Mouse (Mus musculus): ENCODE measurements around the gene Spaca4. TPM values are rescaled to one million over a fixed set of nuclear protein-coding genes. Genes with fewer than 3 reads are reported as not detected.

Spaca4 gene
- polyA plus RNA-seq, 1 experiment from 2014 or later: 0.86 TPM

- Histone ChIP-seq H3K27ac (ENCODE audit: low read length) (peak overlapping the region; percentile 39; the same call in 1 of the 2 replicates), H3K4me2 (ENCODE audit: low read depth, low read length) (peak overlapping the region; percentile 39)
These were observed 14.1 kb downstream of the Spaca4 start for GRCm38 (mm10) chr7:45711316-45712021.

GRCm38 (mm10) chr7:45710477-45711191 is 15.0 kb downstream of the Spaca4 start:
- peak overlapping the region; percentile 55; the same call in 1 of the 2 replicates for H3K27ac ChIP-seq (ENCODE audit: low read length)
- no peak for ATAC-seq
- H3K9ac ChIP-seq (ENCODE audit: low read depth, low read length): 0 out of 2 replicates have a peak overlapping the region, but pooled peaks have one; percentile 27
- peaks cover 58% of the 10 kb centered on the region for H3K4me1 ChIP-seq (ENCODE audit: control insufficient read depth, insufficient read depth, low read length)
- no peak overlapping the region for H3K4me3 ChIP-seq (ENCODE audit: low read length)
- 94% methylated on average over 20 of the region's 20 CpGs for WGBS
- H3K4me2 ChIP-seq (ENCODE audit: low read depth, low read length): no peak overlapping the region
- H3K36me3 ChIP-seq (ENCODE audit: control insufficient read depth, insufficient read depth, low read length): peaks cover 22% of the 10 kb centered on the region
- no peaks in the 10 kb centered on the region for H3K27me3 ChIP-seq (replicated peaks; ENCODE audit: control insufficient read depth, insufficient read depth, low read length)
- H3K9me3 ChIP-seq (ENCODE audit: control insufficient read depth, low read length): no peaks in the 10 kb centered on the region

More at GRCm38 (mm10) chr7:45711316-45712021, 14.1 kb downstream of the Spaca4 start:
- Histone ChIP-seq H3K36me3 (ENCODE audit: control insufficient read depth, insufficient read depth, low read length) (peaks cover 22% of the 10 kb centered on the region), H3K9ac (ENCODE audit: low read depth, low read length) (peak overlapping the region; percentile 27; the same call in 1 of the 2 replicates), H3K4me3 (ENCODE audit: low read length) (peak overlapping the region; percentile 24), H3K4me1 (ENCODE audit: control insufficient read depth, insufficient read depth, low read length) (peaks cover 58% of the 10 kb centered on the region), H3K9me3 (ENCODE audit: control insufficient read depth, low read length) (no peaks in the 10 kb centered on the region), H3K27me3 (replicated peaks; ENCODE audit: control insufficient read depth, insufficient read depth, low read length) (no peaks in the 10 kb centered on the region)
- 91% methylated on average over 24 of the region's 24 CpGs for WGBS
- ATAC-seq: no peak

GRCm38 (mm10) chr7:45709677-45710355 is 15.8 kb downstream of the Spaca4 start:
- ATAC-seq: no peak
- Histone ChIP-seq H3K4me2 (ENCODE audit: low read depth, low read length) (no peak overlapping the region; the same call in 1 of the 2 replicates), H3K9me3 (ENCODE audit: control insufficient read depth, low read length) (no peaks in the 10 kb centered on the region), H3K9ac (ENCODE audit: low read depth, low read length) (no peak overlapping the region), H3K27me3 (replicated peaks; ENCODE audit: control insufficient read depth, insufficient read depth, low read length) (no peaks in the 10 kb centered on the region), H3K27ac (ENCODE audit: low read length) (peak overlapping the region; percentile 55), H3K4me3 (ENCODE audit: low read length) (no peak overlapping the region), H3K4me1 (ENCODE audit: control insufficient read depth, insufficient read depth, low read length) (peaks cover 57% of the 10 kb centered on the region), H3K36me3 (ENCODE audit: control insufficient read depth, insufficient read depth, low read length) (peaks cover 22% of the 10 kb centered on the region)
- WGBS: 62% methylated on average over 14 of the region's 14 CpGs

GRCm38 (mm10) chr7:45709036-45709435 is 16.6 kb downstream of the Spaca4 start:
- H3K9me3 ChIP-seq (ENCODE audit: control insufficient read depth, low read length): no peaks in the 10 kb centered on the region
- WGBS: 40% methylated on average over 6 of the region's 6 CpGs
- H3K27me3 ChIP-seq (replicated peaks; ENCODE audit: control insufficient read depth, insufficient read depth, low read length): no peaks in the 10 kb centered on the region
- no peak overlapping the region; the same call in 1 of the 2 replicates for H3K4me2 ChIP-seq (ENCODE audit: low read depth, low read length)
- peaks cover 52% of the 10 kb centered on the region for H3K4me1 ChIP-seq (ENCODE audit: control insufficient read depth, insufficient read depth, low read length)
- H3K4me3 ChIP-seq (ENCODE audit: low read length): no peak overlapping the region
- H3K27ac ChIP-seq (ENCODE audit: low read length): peak overlapping the region; percentile 85
- H3K9ac ChIP-seq (ENCODE audit: low read depth, low read length): peak overlapping the region; percentile 41; the same call in 1 of the 2 replicates
- no peak for ATAC-seq
- peaks cover 22% of the 10 kb centered on the region for H3K36me3 ChIP-seq (ENCODE audit: control insufficient read depth, insufficient read depth, low read length)

DNA sequence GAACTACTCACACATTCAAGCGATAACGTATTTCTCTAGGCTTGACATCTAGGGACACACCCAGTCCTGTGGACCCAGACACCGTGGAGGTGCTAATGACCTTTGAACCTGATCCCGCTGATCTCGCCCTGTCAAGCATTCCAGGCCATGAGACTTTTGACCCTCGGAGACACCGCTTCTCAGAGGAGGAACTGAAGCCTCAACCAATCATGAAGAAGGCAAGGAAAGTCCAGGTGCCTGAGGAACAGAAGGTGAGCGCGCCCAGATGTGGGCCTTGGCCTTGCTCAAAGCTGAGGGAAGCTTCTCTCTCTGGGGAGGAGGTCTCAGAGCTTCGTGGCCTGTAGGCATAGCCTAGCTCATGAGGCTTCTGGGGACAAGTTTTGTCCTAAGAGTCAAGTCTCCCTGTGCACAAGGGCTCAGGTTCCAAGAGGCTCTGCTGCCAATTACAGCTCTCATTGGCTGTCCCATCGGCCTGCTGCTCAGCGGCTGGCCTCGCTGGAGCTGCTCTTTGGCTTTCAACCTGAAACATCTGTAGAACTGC is 17.3 kb downstream of the Spaca4 start:
- Histone ChIP-seq H3K4me3 (ENCODE audit: low read length) (peak overlapping the region; percentile 70; the same call in 1 of the 2 replicates), H3K4me2 (ENCODE audit: low read depth, low read length) (peak overlapping the region; percentile 99), H3K9me3 (ENCODE audit: control insufficient read depth, low read length) (no peaks in the 10 kb centered on the region), H3K27ac (ENCODE audit: low read length) (peak overlapping the region; percentile 85), H3K9ac (ENCODE audit: low read depth, low read length) (peak overlapping the region; percentile 41), H3K27me3 (replicated peaks; ENCODE audit: control insufficient read depth, insufficient read depth, low read length) (no peaks in the 10 kb centered on the region), H3K36me3 (ENCODE audit: control insufficient read depth, insufficient read depth, low read length) (peaks cover 19% of the 10 kb centered on the region), H3K4me1 (ENCODE audit: control insufficient read depth, insufficient read depth, low read length) (peaks cover 57% of the 10 kb centered on the region)
- ATAC-seq: peak; percentile 22
- 33% methylated on average over 13 of the region's 13 CpGs for WGBS

DNA sequence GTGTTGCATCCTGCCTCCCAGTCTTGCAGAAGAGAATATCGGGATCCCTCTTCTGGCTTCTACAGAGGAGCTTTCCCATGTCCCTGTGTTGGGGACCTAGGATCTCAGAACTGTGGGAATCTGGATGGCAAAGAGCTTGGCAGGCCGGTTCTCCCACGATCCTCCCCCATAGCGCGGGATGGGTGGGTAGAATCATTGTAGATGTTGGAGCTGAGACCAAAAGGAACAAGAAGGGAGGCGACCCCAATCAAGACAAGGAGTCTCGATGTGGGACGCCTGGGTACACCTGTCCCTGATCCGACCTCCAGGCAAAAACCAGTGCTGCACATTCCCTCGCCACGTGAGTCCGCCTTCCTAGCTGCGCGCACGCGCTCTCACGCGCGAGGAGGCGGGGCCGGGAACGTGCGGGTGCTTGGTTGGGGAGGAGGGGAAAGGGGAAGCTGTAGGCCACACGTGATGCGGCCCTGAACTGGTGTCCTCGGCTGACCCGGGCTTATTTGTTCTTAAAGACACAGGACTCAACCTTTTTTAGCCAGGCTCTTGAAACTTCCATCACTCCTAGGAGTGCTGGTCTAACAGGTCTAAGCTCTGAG is 18.1 kb downstream of the Spaca4 start:
- H3K9me3 ChIP-seq (ENCODE audit: control insufficient read depth, low read length): no peaks in the 10 kb centered on the region
- peak overlapping the region; percentile 70 for H3K4me3 ChIP-seq (ENCODE audit: low read length)
- peak overlapping the region; percentile 99 for H3K4me2 ChIP-seq (ENCODE audit: low read depth, low read length)
- peaks cover 15% of the 10 kb centered on the region for H3K36me3 ChIP-seq (ENCODE audit: control insufficient read depth, insufficient read depth, low read length)
- no peaks in the 10 kb centered on the region for H3K27me3 ChIP-seq (replicated peaks; ENCODE audit: control insufficient read depth, insufficient read depth, low read length)
- peak; percentile 5; the same call in 1 of the 2 replicates for ATAC-seq
- H3K9ac ChIP-seq (ENCODE audit: low read depth, low read length): peak overlapping the region; percentile 41; the same call in 1 of the 2 replicates
- WGBS: 1% methylated on average over 27 of the region's 27 CpGs
- peak overlapping the region; percentile 85 for H3K27ac ChIP-seq (ENCODE audit: low read length)
- peaks cover 53% of the 10 kb centered on the region for H3K4me1 ChIP-seq (ENCODE audit: control insufficient read depth, insufficient read depth, low read length)

DNA sequence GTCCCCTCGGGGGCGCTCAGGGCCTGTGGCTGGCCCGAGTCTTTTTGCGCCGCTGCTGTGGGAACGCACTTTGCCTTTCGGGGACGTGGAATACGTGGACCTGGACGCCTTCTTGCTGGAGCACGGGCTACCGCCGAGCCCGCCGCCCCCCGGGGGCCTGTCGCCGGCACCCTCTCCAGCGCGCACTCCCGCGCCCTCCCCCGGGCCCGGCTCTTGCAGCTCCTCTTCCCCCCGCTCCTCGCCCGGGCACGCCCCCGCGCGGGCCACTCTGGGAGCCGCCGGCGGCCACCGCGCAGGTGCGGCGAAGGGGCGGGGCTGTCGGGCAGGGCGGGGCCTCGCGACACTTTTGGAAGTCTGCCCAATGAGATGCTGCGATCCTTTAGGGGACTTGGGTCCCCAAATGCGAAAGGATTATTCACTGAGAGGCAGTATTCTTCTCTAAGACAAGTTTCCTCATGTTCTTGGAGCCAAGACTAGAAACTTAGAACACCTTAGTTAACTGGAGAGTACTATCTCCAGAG is 18.8 kb downstream of the Spaca4 start:
- peak overlapping the region; percentile 85 for H3K27ac ChIP-seq (ENCODE audit: low read length)
- H3K27me3 ChIP-seq (replicated peaks; ENCODE audit: control insufficient read depth, insufficient read depth, low read length): no peaks in the 10 kb centered on the region
- H3K4me3 ChIP-seq (ENCODE audit: low read length): peak overlapping the region; percentile 70
- H3K4me1 ChIP-seq (ENCODE audit: control insufficient read depth, insufficient read depth, low read length): peaks cover 53% of the 10 kb centered on the region
- peak overlapping the region; percentile 86 for H3K9ac ChIP-seq (ENCODE audit: low read depth, low read length)
- under 1% methylated on average over 37 of the region's 45 CpGs for WGBS
- peak overlapping the region; percentile 99 for H3K4me2 ChIP-seq (ENCODE audit: low read depth, low read length)
- peak; percentile 6; the same call in 1 of the 2 replicates for ATAC-seq
- H3K9me3 ChIP-seq (ENCODE audit: control insufficient read depth, low read length): no peaks in the 10 kb centered on the region
- peaks cover 12% of the 10 kb centered on the region for H3K36me3 ChIP-seq (ENCODE audit: control insufficient read depth, insufficient read depth, low read length)

DNA sequence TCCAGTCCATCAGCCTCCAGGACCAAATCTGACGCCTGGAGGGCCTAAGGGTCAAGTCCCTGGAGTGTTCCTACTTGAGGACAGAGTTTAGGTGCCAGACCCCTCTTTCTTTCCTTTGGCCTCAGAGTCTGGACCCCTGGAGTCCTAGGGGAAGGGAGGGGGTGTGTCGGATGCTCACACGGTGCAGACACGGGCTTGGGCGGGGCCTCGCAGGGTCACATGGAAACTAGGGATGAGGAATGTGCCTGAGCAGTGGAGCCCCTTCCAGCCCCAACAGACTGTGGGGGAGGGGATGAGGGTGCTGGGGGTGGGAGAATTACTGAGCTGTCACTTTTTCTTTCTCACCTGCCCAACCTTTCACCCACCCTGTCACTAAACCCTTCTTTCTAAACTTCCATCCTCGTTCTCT is 19.7 kb downstream of the Spaca4 start:
- peak overlapping the region; percentile 86 for H3K9ac ChIP-seq (ENCODE audit: low read depth, low read length)
- no peaks in the 10 kb centered on the region for H3K9me3 ChIP-seq (ENCODE audit: control insufficient read depth, low read length)
- H3K36me3 ChIP-seq (ENCODE audit: control insufficient read depth, insufficient read depth, low read length): peaks cover 5% of the 10 kb centered on the region
- WGBS: 0% methylated on average over 7 of the region's 7 CpGs
- H3K4me3 ChIP-seq (ENCODE audit: low read length): peak overlapping the region; percentile 70
- H3K27ac ChIP-seq (ENCODE audit: low read length): peak overlapping the region; percentile 93
- H3K4me2 ChIP-seq (ENCODE audit: low read depth, low read length): peak overlapping the region; percentile 99
- H3K4me1 ChIP-seq (ENCODE audit: control insufficient read depth, insufficient read depth, low read length): peaks cover 52% of the 10 kb centered on the region
- ATAC-seq: no peak
- 0 out of 2 replicates have a peak, but pooled peaks cover 2% of the 10 kb centered on the region for H3K27me3 ChIP-seq (replicated peaks; ENCODE audit: control insufficient read depth, insufficient read depth, low read length)
